Mouse (Mus musculus) lung, postnatal 0 days (tissue): ENCODE measurements at regions not wholly inside any gene's neighbourhood (a gene's known extent, or its start where the extent isn't known, plus 50 kb on each side); places are given as distances from the start of the nearest gene placed in this dataset.

Source experiments
- CTCF ChIP-seq: IDR thresholded peaks from 2 replicates; pipeline ENCODE4 v1.5.1; 2016; ENCODE audit warnings: antibody characterized with exemption, mild to moderate bottlenecking
- EP300 ChIP-seq: IDR thresholded peaks from 2 replicates; pipeline ENCODE4 v1.6.1; 2016; ENCODE audit warnings: antibody characterized with exemption, mild to moderate bottlenecking, control low read depth

GRCm38 (mm10) chr3:34565386-34565785, 84.8 kb upstream of the Sox2 start:
- TF ChIP-seq CTCF = no peak
- TF ChIP-seq EP300 = no peak
